Mouse (Mus musculus) hematopoietic stem cell, adult 5-6 weeks (primary cell): ENCODE data around the gene Gsx2. TPM values are rescaled to one million over a fixed set of nuclear protein-coding genes. Genes with fewer than 3 reads are reported as not detected.
A peak's percentile ranks its signal among the peaks of the same experiment; 100 is the strongest.

Experiments used
- ATAC-seq, 2 experiments: fragments of 125-278 bp in 1 of 2; replicated peaks in 1 of 2; 2 replicates each; pipeline ENCODE4 v1.8.0; 2016 to 2017; ENCODE audit warnings: inconsistent platforms in 2 of 2, mild to moderate bottlenecking in 2 of 2, moderate number of reproducible peaks in 2 of 2, low read depth in 1 of 2, moderate TSS enrichment in 1 of 2; ENCODE audit not compliant: low FRiP score in 2 of 2, poor library complexity in 2 of 2, severe bottlenecking in 2 of 2, insufficient read depth in 1 of 2, low TSS enrichment in 1 of 2
- total RNA-seq: library from RNA; stranded (forward); fragments of 172-1452, 232-1000 nt; gene quantifications from 2 replicates; pipeline ENCODE4 v1.2.3, GENCODE M21; 2017

Gsx2 gene
- total RNA-seq, 1 experiment from 2014 or later = not detected

DNA sequence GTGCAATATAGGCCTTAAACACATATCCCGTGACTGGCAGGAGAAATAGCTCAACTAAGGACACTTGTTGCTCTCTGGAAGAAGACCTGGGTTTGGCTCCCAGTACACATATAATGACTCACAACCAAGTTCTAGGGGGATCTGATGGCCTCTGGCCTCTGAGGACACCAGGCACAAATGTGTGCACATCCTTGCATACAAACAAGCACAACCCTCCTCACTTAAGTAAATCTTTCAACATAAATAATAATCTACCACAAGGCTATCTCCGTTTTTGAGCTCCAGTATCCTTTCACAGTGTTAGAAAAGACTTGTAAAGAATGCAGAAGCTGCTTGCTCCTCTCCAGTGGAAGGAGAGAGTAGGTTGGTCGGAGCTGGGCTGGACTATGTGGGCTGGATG, 1.7 kb upstream of the Gsx2 start:
- ATAC-seq = no peak

DNA sequence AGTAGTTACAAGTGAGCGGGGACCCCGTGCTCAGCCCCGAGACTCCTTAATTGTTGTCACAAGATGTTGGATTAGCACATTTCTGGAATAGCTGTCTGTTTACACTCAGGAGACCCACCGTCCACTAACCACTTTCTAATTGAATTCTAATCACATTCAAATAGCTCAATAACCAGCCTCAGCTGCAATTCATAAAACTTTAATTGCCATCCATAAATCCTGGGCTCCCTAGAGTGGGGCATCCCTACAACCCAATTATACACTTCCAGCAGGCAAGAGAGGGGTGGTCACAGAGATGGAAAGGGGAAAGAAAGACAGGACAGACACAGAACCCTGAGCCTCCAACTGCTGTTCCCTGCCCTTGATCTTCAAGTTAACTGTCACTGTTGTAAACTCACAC, 1.3 kb upstream of the Gsx2 start:
- ATAC-seq = no peak

DNA sequence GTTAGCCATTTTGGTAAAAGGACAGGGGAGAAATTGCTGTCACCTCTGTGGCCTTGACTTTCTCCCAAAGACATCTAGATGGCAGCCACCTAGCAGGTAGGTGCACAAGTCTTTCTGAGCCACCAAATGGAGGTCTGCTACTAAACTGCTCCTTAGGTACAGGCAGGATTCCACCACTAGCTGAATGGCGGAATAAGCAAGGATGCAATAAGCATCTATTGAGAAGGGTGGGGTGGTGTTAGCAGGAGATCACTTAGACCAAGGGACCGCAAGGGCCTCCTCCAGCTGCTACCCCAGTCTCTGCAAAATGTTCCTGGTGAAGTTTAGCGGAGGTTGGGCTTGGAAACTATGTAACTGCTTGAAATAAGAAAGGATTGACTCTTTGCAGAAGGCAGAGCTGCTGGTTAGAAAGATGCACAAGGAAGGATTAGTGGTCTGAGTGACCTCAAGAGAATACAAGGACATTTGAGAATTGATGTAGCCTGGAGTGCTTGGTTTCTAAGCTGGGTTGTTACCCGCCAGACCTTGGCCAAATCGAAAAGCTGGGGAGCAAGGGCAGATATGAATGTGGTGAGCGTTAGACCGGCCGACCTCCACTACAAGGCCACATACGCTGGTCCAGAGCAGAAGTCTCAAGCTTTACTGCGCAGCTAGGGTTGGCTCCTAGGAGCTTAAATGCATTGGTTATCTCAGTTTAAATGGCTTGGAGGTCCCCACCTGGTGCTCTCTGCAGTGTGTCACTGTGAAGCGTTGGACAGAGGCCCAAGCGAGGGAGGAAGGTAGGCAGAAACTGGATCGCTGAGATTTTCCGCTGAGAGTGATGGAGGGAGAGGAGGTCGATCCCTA, 641 bp upstream of the Gsx2 start:
- ATAC-seq = no peak

DNA sequence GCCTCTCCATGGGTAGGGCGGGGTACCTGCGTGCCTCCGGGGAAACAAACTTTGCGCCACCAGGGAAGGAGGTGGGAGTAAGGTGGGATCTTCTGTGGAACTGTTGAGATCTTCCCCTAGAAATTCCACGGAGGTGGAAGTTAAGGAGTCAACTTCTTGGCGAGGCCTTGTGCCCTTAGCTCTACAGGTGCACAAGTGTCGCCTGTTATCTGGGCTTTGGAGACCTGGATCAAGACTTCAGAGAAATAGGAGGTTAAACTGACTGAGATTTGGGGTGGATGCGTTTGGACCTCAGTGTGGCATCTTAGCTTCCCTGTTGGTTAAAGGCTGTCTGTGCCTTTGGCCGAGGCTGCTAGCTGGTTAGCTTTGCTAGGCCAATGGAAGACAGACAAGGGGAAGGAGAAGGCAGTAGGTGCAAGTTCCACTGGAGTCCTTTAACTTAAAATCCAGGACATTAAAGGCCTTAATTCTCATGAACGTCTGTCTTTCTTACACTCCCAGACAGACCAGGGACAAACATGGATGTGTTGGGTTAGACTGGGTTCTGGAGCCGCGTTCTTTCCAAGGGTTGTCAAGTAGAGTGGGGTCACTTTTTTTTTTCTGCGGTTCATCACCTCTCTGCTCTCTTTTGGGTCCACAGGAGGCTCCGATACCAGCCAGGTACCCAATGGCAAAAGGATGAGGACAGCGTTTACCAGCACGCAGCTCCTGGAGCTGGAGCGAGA, 1.1 kb downstream of the Gsx2 start:
- ATAC-seq = no peak

DNA sequence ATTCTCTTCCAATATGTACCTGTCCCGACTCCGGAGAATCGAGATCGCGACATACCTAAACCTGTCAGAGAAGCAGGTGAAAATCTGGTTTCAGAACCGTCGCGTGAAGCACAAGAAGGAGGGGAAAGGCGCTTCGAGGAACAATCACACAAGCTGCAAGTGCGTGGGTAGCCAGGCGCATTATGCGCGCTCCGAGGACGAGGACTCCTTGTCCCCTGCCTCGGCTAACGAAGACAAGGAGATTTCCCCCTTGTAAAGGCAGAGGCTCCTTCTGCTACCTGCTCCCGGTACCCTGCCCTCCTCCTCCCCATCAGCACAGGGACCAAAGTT, 1.6 kb downstream of the Gsx2 start:
- no peak for ATAC-seq

DNA sequence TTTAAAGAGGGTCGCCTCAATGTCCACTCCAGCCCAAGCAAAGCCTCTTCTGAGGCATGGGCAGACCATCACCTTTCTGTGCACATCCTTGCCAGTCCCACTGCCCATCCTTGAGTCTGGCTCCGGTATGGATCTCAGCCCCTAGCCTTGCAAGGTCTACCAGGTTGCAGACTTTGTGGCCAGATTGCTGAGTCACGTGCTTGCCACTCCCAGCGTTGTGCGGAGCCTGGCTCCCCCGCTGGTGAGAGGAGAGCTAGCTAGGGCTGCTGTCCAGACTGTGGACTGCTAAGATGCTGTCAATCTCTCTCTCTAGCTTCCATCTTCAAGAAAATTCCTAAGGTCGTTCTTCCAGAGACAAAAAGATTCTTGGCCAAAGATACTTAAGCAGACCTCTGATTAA, 4.2 kb downstream of the Gsx2 start:
- ATAC-seq = peak in 1 of 2 experiments; percentile 52; a peak in 2 of 4 replicates

DNA sequence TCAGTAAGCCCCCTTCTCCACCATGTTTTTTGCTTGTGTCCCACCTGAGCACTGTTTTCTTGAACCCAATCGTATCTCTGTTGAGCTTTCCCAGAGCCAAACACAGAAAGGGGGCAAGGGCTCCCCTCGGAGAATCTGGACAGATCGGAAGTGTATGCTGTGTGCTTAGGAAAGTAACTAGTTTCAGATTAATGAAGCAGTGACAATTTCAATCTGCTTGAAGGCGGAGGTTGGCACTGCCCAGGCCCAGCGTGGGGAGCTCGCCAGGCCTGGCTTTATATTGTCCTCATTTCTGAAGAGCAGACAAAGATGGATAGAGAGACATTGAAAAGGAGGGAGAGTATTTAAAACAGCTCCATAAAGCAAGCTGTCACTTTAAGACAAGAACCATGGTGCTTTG, 7.0 kb downstream of the Gsx2 start:
- ATAC-seq = no peak

DNA sequence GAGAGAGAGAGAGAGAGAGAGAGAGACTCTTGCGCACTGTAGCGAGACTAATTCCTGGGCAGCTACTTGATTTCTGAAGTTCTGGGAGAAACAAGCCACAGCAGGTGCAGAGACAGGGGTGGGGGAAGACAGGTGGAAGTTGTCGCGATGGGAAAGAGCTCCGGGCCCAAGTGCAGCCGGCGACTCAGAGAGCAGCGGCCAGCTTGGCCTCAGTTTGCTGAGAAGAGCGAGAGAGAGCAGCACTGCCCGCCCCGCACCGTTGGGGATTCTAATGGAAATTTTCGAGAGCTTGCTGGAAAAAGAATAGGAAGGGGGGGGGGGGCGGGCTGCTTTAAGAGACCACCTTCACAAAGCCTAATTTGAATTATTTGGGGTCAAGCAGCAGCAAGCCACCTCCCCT, 7.7 kb downstream of the Gsx2 start:
- no peak for ATAC-seq

DNA sequence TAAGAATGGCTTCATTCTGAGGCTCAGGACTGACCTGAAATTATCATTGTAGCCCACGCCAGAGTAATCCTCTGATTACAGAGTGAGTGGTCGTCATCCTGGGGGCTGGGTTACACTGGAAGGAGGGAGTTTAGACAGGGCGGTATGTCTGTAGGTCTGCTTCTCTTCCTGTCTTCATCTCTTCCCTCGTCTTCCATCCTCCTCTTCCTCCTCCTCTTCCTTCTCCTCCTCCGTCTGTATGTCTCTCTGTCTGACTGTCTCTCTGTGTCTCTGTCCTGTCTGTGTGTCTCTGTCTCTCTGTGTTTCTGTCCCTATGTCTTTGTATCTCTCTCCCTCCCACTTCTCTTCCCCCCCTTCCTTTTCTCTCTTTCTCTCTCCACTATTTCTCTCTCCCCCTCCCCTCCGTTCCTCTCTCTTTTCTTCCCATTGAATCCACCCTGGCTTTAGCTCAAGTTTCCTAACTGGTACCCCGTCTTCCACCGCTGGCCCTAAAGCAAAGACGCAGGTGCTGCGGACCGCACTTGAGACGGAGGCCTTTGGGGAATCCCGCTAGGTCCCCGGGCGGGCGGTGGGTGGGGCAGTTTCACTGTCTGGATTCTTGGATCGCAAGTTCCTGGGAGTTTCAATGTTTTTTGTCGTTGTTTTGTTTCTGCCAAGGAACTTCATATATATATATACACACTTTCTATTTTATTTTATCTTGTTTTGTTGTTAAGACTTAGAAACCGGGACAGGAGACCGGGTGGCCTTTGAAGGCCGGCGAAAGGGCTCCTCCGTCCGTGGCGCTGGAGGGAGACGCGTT, 8.4 kb downstream of the Gsx2 start:
- no peak for ATAC-seq

DNA sequence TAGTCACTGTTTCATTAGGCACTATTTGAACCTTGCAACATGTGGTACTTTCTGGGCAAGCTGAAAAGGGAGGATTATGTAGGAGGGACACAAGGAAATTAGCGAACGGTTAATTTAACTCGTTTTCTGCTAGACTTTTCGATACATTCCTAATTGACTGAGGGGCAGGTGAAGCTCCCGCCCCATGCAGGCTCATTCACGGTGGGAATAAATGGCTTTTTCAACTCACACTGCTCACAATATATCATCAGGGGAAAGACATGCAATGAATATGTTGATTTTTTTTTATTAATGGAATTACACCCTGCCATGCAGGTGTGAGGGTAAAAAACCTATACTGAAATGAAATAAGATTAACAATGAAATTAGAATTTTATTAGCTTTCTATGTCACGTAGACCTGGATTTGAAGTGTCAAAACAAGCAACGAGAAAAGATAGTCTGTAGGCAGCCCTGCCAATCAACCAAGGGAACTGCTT, 9.0 kb downstream of the Gsx2 start:
- ATAC-seq = no peak

DNA sequence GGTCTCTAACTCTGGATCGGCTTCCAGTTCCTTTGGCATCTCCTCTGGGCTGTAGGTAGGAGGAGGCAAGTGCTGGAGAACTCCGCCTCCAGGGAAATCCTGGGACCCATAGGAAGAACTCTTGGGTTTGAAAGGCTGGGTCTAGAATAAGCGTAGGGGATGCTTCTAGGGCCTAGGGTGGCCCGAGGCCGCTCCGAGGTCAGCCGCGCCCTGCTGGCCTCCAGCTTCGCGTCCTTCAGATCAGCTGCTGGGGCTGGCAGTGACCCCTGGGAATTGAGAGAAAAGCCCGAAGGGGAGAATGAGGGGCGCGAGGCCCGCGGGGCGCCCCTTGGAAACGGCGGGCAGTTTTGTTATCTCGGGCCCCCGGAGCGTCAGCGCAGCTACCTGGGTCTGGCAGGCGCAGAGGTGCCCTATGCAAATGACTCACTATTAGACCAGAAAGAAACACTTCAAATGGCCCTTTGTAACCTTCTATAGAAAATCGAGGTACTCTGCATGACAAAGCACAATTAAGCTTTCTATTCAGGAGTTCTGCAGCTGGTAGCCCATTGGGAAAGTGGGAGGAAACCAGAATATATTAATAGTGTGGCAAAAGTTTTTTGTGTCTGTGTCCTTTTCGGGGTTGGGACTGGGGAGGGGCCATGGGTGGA, 9.6 kb downstream of the Gsx2 start:
- no peak for ATAC-seq

DNA sequence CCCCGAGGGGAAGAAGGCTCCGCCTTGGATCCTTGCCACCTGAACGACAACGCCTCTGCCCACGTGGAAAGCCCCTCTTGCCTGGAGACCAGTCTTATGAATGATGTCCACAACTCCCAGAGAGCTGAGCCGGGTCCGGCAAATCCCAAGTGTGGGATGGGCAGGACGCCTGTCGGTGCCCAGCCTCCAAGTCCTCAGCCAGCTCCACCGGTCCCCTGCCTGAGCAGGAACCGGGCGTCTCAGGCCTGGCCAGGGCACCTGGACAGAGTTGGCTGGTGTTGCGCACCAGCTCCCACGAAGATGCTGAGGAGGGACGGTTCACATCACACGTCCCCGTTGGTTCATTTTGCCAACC, 10.1 kb downstream of the Gsx2 start:
- no peak; a peak in 1 of 4 replicates for ATAC-seq

DNA sequence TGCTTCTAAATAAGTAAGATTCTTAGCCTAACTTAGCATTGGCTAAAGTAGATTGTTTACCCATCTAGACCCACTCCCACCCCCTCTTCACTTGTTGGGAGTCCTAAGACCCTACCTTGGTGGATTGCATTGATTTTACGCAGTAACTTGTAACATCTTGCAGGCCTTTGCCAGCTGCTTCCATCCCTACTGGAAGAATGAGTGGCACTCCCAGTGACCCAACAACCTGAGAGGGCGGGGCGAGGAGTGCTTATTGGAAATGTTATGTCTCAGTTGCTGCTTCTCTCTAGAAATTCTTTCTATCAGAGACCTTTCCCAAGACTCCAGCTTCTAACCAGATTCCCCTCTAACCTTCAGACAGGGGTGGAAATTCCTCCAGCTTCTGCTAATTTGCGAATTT, 10.5 kb downstream of the Gsx2 start:
- ATAC-seq = no peak

DNA sequence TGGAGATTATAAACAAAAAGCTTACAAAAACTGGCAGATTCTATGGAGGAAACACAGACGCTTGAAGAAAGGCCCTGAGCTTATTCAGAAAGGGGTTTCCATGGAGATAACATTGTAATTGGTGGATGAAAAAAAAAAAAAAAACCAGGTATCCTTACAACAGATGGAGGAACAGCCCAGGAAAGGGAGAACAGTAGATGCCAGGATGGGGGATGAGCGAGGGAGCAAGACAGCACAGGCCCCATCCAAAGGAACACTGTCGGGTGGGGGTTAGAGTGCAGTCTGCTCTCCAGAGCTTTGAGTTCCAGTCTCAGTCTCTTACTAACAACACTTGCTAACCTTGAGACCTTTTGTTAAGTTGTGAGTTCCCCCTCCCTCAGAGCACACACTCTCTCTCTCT, 31.1 kb downstream of the Gsx2 start:
- no peak for ATAC-seq

DNA sequence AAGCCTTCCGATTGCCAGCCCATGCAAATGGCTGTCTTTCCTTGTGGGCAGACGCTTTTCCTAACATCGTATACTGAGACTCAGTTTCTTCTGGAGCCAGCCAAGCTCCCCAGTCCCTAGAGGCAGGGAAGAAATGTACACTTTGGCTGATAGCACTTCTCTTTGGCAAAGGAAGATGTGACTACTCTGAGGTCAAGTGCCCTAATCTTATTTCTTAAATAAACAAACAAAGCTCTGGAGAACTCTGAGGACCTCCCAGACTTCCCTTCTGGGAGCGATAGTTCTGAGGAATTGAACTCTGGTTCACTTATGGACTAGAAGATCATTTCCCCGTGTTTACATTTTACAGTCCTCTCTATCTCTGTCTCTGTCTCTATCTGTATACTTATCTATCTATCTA, 34.0 kb downstream of the Gsx2 start:
- ATAC-seq = no peak

DNA sequence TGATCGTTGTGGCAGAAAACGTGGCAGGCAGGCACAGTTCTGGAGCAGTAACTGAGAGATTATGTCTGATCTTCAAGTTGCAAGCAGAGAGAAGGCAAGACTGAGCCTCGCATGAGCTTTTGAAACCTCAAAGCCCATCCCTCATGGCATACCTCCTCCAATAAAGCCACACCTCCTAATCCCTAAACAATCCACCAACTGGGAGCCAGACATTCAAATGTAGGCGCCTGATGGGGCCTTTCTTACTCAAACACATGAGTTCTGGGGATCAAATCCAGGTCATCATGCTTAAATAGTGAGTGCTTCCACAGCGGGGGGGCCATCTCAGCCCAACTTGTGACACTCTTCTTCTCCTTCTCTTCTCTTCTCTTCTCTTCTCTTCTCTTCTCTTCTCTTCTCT, 36.4 kb downstream of the Gsx2 start:
- no peak for ATAC-seq

DNA sequence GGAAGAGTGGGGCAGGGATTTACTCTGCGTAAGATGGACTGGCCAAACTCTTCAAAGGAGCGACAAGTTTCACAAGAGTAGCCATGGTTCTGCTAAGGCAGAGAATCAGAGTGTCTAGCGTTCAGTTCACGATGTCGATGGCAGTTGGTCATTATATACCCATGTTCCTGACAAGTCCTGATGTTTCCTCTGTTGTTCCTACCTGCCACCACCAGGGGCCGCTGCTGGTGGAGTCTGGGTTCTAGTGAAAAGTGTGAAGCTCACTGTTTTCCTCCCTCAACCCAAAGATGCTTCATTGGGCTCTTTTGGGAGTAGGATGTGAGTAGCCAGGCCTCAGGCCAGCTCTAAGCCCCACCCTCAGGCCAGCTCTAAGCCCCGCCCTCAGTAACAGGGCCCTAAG, 43.4 kb downstream of the Gsx2 start:
- ATAC-seq = no peak

DNA sequence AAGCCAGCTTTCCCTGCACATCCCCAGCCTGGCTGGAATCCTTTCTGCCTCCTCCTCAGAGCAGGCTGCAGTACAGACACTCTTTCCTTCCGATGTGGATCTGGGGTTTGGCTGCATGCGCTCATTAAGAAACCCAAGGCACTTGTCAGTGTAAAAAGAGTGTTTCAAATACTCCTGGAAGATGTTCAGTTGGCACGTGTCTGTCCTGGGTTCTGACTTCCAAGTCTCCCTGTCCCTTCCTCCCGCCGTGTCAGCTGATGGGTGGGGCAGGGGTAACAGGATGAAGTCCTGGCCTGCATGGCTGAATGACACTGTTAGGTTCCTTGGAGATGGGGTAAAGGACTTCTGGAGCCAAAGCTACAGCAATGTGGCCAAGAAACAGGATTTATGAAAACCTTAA, 46.2 kb downstream of the Gsx2 start:
- no peak for ATAC-seq
